Mouse (Mus musculus) gastrocnemius, postnatal 10 days (tissue): ENCODE measurements around the gene Krtap9-5. TPM values are rescaled to one million over a fixed set of nuclear protein-coding genes. Genes with fewer than 3 reads are reported as not detected.
A peak's percentile ranks its signal among the peaks of the same experiment; 100 is the strongest.

ENCODE experiments used
- DNase-seq: peaks from one replicate; pipeline ENCODE4 v3.0.0; 2021; ENCODE audit warnings: mixed read lengths
- long read RNA-seq, 2 experiments: library from polyadenylated mRNA; stranded (forward); transcript quantifications; one replicate each; pipeline ENCODE4 v2.0.0; 2021
- total RNA-seq, 2 experiments: library from RNA; stranded (reverse); gene quantifications; 2 replicates each; pipeline ENCODE4 v1.2.3; 2021

The Krtap9-5 gene
- total RNA-seq = not detected
- long read RNA-seq, experiment 1 = 0 reads
- long read RNA-seq, experiment 2 = 0 reads

- no peak for DNase-seq
These were observed at the start of gene Krtap9-5 for GRCm38 (mm10) chr11:99948175-99948574. Krtap9-5 (plus strand) TSS chr11:99948475.

GRCm38 (mm10) chr11:99907620-99908019 lies 40.7 kb upstream of the Krtap9-5 start, which contains the start of gene Krtap31-1:
Krtap31-1 (plus strand) TSS chr11:99907920.
- DNase-seq = no peak

GRCm38 (mm10) chr11:99914451-99914850 lies 33.8 kb upstream of the Krtap9-5 start, which contains the start of gene Gm11565:
Gm11565 (plus strand) TSS chr11:99914751.
- DNase-seq = no peak

GRCm38 (mm10) chr11:99935991-99936390 lies 12.3 kb upstream of the Krtap9-5 start, which contains the start of gene Krtap31-2:
Krtap31-2 (plus strand) TSS chr11:99936291.
- no peak for DNase-seq

- DNase-seq = no peak
These were observed 10.5 kb upstream of the Krtap9-5 start for GRCm38 (mm10) chr11:99937751-99938264.

- DNase-seq = no peak
These were observed 15.9 kb downstream of the Krtap9-5 start for GRCm38 (mm10) chr11:99964213-99964612.

- no peak for DNase-seq
These were observed 17.7 kb downstream of the Krtap9-5 start for GRCm38 (mm10) chr11:99965961-99966360.

- DNase-seq = no peak
These were observed 30.7 kb downstream of the Krtap9-5 start, which contains the start of gene Krtap29-1 for GRCm38 (mm10) chr11:99978953-99979352. Krtap29-1 (minus strand) TSS chr11:99979053.

GRCm38 (mm10) chr11:99982731-99983130 lies 34.5 kb downstream of the Krtap9-5 start:
- DNase-seq = no peak

- DNase-seq = no peak
These were observed 35.2 kb downstream of the Krtap9-5 start for GRCm38 (mm10) chr11:99983442-99983841.

- peak; percentile 41 for DNase-seq
These were observed 37.2 kb downstream of the Krtap9-5 start for GRCm38 (mm10) chr11:99985291-99986092.

GRCm38 (mm10) chr11:99986180-99986647 lies 37.9 kb downstream of the Krtap9-5 start, which contains the start of gene Krtap16-1:
Krtap16-1 (minus strand) TSS chr11:99986597.
- peak; percentile 10 for DNase-seq

GRCm38 (mm10) chr11:99988530-99988929 lies 40.3 kb downstream of the Krtap9-5 start:
- no peak for DNase-seq

GRCm38 (mm10) chr11:99989881-99990405 lies 41.7 kb downstream of the Krtap9-5 start:
- no peak for DNase-seq

GRCm38 (mm10) chr11:99990571-99990970 lies 42.3 kb downstream of the Krtap9-5 start:
- DNase-seq = no peak

- DNase-seq = no peak
These were observed 45.5 kb downstream of the Krtap9-5 start, which contains the start of gene Krtap17-1 for GRCm38 (mm10) chr11:99993620-99994383. Krtap17-1 (minus strand) TSS chr11:99993994.

GRCm38 (mm10) chr11:99994384-99994661 lies 46.0 kb downstream of the Krtap9-5 start:
- DNase-seq = no peak

GRCm38 (mm10) chr11:99999091-99999490 lies 50.8 kb downstream of the Krtap9-5 start:
- DNase-seq = no peak
